Mouse (Mus musculus) retina, postnatal 7 days (tissue): Measurements from ENCODE around the gene Slc4a7.

Experiments used
- DNase-seq: peaks from one replicate; pipeline ENCODE4 v3.0.0-alpha.2; 2012; ENCODE audit warnings: low read depth, low spot score

Gene Slc4a7

GRCm38 (mm10) chr14:14701710-14702329, at the start of gene Slc4a7:
Gene Slc4a7 (plus strand): TSS chr14:14702279.
- DNase-seq: no peak

GRCm38 (mm10) chr14:14670597-14670996, 31.5 kb upstream of the Slc4a7 start:
- no peak for DNase-seq

GRCm38 (mm10) chr14:14681611-14682010, 20.5 kb upstream of the Slc4a7 start:
- no peak for DNase-seq

GRCm38 (mm10) chr14:14684771-14685170, 17.3 kb upstream of the Slc4a7 start:
- DNase-seq: no peak

GRCm38 (mm10) chr14:14686101-14686551, 16.0 kb upstream of the Slc4a7 start:
- DNase-seq: no peak

- DNase-seq: no peak
These were observed 14.7 kb upstream of the Slc4a7 start for GRCm38 (mm10) chr14:14687258-14687890.

GRCm38 (mm10) chr14:14702399-14703345, 593 bp downstream of the Slc4a7 start:
- peak; percentile 97 for DNase-seq

- DNase-seq: no peak
These were observed 1.3 kb downstream of the Slc4a7 start for GRCm38 (mm10) chr14:14703346-14703871.

- DNase-seq: no peak
These were observed 2.6 kb downstream of the Slc4a7 start for GRCm38 (mm10) chr14:14704651-14705050.

GRCm38 (mm10) chr14:14705126-14705525, 3.0 kb downstream of the Slc4a7 start:
- DNase-seq: no peak

- DNase-seq: no peak
These were observed 4.3 kb downstream of the Slc4a7 start for GRCm38 (mm10) chr14:14706381-14706780.

GRCm38 (mm10) chr14:14707061-14707460, 5.0 kb downstream of the Slc4a7 start:
- no peak for DNase-seq

- DNase-seq: no peak
These were observed 6.9 kb downstream of the Slc4a7 start for GRCm38 (mm10) chr14:14709021-14709420.

GRCm38 (mm10) chr14:14714130-14714529, 12.1 kb downstream of the Slc4a7 start:
- peak; percentile 33 for DNase-seq

GRCm38 (mm10) chr14:14715794-14716193, 13.7 kb downstream of the Slc4a7 start:
- DNase-seq: no peak

GRCm38 (mm10) chr14:14716843-14717242, 14.8 kb downstream of the Slc4a7 start:
- DNase-seq: no peak

GRCm38 (mm10) chr14:14718556-14718955, 16.5 kb downstream of the Slc4a7 start:
- peak; percentile 46 for DNase-seq

GRCm38 (mm10) chr14:14781169-14781568, 79.1 kb downstream of the Slc4a7 start:
- no peak for DNase-seq

- DNase-seq: no peak
These were observed 82.1 kb downstream of the Slc4a7 start for GRCm38 (mm10) chr14:14784223-14784622.

- no peak for DNase-seq
These were observed 84.9 kb downstream of the Slc4a7 start for GRCm38 (mm10) chr14:14786979-14787378.

GRCm38 (mm10) chr14:14789840-14790470, 87.9 kb downstream of the Slc4a7 start:
- no peak for DNase-seq
